Mouse (Mus musculus) heart, postnatal 25 days (tissue): ENCODE results near the gene Plac1. TPM values are rescaled to one million over a fixed set of nuclear protein-coding genes. Genes with fewer than 3 reads are reported as not detected.

Experiments used
- microRNA-seq: library from miRNA; unstranded; fragments of <30 nt; microRNA quantifications from one replicate; pipeline ENCODE4 v1.2.0, GENCODE M21; 2022
- total RNA-seq, 2 experiments: library from RNA; stranded (reverse); gene quantifications; 2 replicates each; pipeline ENCODE4 v1.2.3; 2021

Gene Plac1
- total RNA-seq, 2 experiments from 2014 or later: not detected

Small RNA genes within 50 kb of the gene (microRNA-seq; reads per million reads assigned to microRNA genes)
- gene Mir322: 5,847 reads per million, percentile 92 among the genes with 10 or more reads in this experiment
- gene Mir351: 2,662 reads per million, percentile 88 among the genes with 10 or more reads in this experiment
- gene Mir450-1: 4.4 reads per million, percentile 10 among the genes with 10 or more reads in this experiment
- gene Mir450-2: 16.4 reads per million, percentile 33 among the genes with 10 or more reads in this experiment
- 94.7 reads per million, percentile 57 among the genes with 10 or more reads in this experiment for gene Mir450b
- gene Mir503: 188 reads per million, percentile 64 among the genes with 10 or more reads in this experiment
- gene Mir542: 850 reads per million, percentile 78 among the genes with 10 or more reads in this experiment

Other genes starting within 250 kb of the Plac1 start
- gene Fam122b, start 29.7 kb upstream of the Plac1 start, total RNA-seq: 1 to 10 TPM; 2.6 to 3.3 TPM
- gene Fam122c, start 33.3 kb upstream of the Plac1 start, total RNA-seq: not detected
- gene Mospd1, start 130.4 kb upstream of the Plac1 start, total RNA-seq: 10 to 100 TPM; 32.4 to 35.2 TPM
- not detected for gene Etd, start 194.8 kb upstream of the Plac1 start, total RNA-seq